ENCODE assay signal across 19 mouse cellular contexts in the genomic region with DNA sequence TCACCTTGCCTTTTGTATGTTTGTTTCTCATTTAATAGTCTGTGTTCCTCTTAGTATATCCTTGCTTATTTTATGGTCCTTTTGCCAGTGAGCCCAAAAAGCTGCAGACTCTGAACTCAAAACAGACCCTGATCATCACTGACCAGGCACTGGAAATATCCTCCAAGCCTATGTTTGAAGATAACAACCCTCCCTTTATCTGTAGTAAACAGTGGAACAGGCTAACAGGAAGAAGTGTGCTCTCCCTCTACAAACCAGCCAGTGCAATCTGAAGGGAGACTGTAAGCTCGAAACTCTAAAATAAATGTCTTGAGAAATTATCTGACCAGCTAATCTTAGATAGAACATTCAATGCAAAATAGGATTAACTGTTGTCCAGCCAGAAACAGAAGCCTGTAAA.
"Had no signal": no experiment of that assay in that cellular context is flagged by ENCODE, and none has a peak within 500 bp of the region (broad histone marks: within the 10 kb centered on the region; RNA-seq: fewer than 3 reads in every experiment).

No protein-coding gene starts in this region.

- H3K9me3 ChIP-seq: limb, embryonic 12.5 days; limb, embryonic 15.5 days; stomach, embryonic 15.5 days had no signal

- H3K36me3 ChIP-seq: limb, embryonic 12.5 days; limb, embryonic 15.5 days; stomach, embryonic 15.5 days had no signal

- H3K27me3 ChIP-seq: limb, embryonic 12.5 days; limb, embryonic 15.5 days; stomach, embryonic 15.5 days had no signal

- H3K9ac ChIP-seq: limb, embryonic 12.5 days; limb, embryonic 15.5 days; stomach, embryonic 15.5 days had no signal

- DNase-seq: kidney, adult 18-20 months; kidney, adult 9 months; kidney, postnatal 25 days; layer of hippocampus, adult 9-11 months; lung, adult 2 months; lung, postnatal 14 days; lung, postnatal 4 days; midbrain, embryonic 14.5 days; right cerebral cortex, postnatal 14 days; right cerebral cortex, postnatal 4 days; thymus, postnatal 25 days had no signal

- H3K27ac ChIP-seq: kidney, postnatal 0 days; layer of hippocampus, adult 2 months; limb, embryonic 12.5 days; limb, embryonic 15.5 days; stomach, embryonic 15.5 days had no signal

- ATAC-seq: inflammation-experienced regulatory T-cells, adult 6 months; intestine, embryonic 16.5 days had no signal

- H3K4me2 ChIP-seq: limb, embryonic 12.5 days; limb, embryonic 15.5 days; midbrain, embryonic 11.5 days; stomach, embryonic 15.5 days had no signal

- H3K4me3 ChIP-seq: layer of hippocampus, adult 2 months; limb, embryonic 12.5 days; limb, embryonic 15.5 days; stomach, embryonic 15.5 days had no signal

- H3K4me1 ChIP-seq: limb, embryonic 12.5 days; limb, embryonic 15.5 days; stomach, embryonic 15.5 days had no signal
